Mouse (Mus musculus) intestine, embryonic 15.5 days (tissue): ENCODE data around the gene Olfr478. TPM values are rescaled to one million over a fixed set of nuclear protein-coding genes. Genes with fewer than 3 reads are reported as not detected.
"Not testable (repeated sequence)": the region's sequence is repeated elsewhere in the genome, so short reads cannot be mapped to it uniquely, and the experiment has no call there.

Experiments
- ATAC-seq: fragments of 200-750 bp; cut with Nextera tagmentation; 2 replicates; pipeline ENCODE4 v1.8.0; 2017; ENCODE audit warnings: moderate TSS enrichment, moderate library complexity
- H3K27ac ChIP-seq: fragments of 300-500 bp; sonication (generic); 2 replicates; pipeline ENCODE4 v1.5.1; 2015; ENCODE audit warnings: mild to moderate bottlenecking, inconsistent platforms
- H3K27me3 ChIP-seq: fragments of 300-500 bp; sonication (generic); replicated peaks from 2 replicates; pipeline ENCODE4 v1.6.1; 2015; ENCODE audit warnings: inconsistent platforms
- H3K36me3 ChIP-seq: fragments of 300-500 bp; sonication (generic); 2 replicates; pipeline ENCODE4 v1.6.1; 2015; ENCODE audit warnings: inconsistent platforms
- H3K4me1 ChIP-seq: fragments of 300-500 bp; sonication (generic); replicated peaks from 2 replicates; pipeline ENCODE4 v1.6.1; 2015; ENCODE audit warnings: inconsistent platforms
- H3K4me2 ChIP-seq: fragments of 300-500 bp; sonication (generic); replicated peaks from 2 replicates; pipeline ENCODE4 v1.6.1; 2015; ENCODE audit warnings: mild to moderate bottlenecking, inconsistent platforms
- H3K4me3 ChIP-seq: fragments of 300-500 bp; sonication (generic); replicated peaks from 2 replicates; pipeline ENCODE4 v1.5.1; 2015; ENCODE audit warnings: inconsistent platforms
- H3K9ac ChIP-seq: fragments of 300-500 bp; sonication (generic); 2 replicates; pipeline ENCODE4 v1.6.1; 2015; ENCODE audit warnings: inconsistent platforms
- H3K9me3 ChIP-seq: fragments of 300-500 bp; sonication (generic); 2 replicates; pipeline ENCODE4 v1.6.1; 2016; ENCODE audit warnings: inconsistent platforms
- WGBS: fragments of 180-500 bp; shearing (Covaris S2); methylation state at CpG from one replicate; pipeline ENCODE4 v1.1.7; 2015; 5-methylcytosine and 5-hydroxymethylcytosine counted together
- polyA plus RNA-seq: library from polyadenylated mRNA; unstranded; fragments of >200 nt; fragmentation: Nextera tagmentation; extraction: Ambion mirVana; gene quantifications from 2 replicates; pipeline ENCODE4 v1.2.1, GENCODE M21; 2015

The Olfr478 gene
- polyA plus RNA-seq, result not detected in 2 replicates

GRCm38 (mm10) chr7:108033889-108034288 is at the start of gene Olfr478:
Gene Olfr478 (minus strand): TSS chr7:108033989.
- H3K27me3 ChIP-seq, result no peaks in the 10 kb centered on the region
- H3K9me3 ChIP-seq, result no peaks in the 10 kb centered on the region
- H3K9ac ChIP-seq, result no peak within 1 kb of the TSS
- H3K36me3 ChIP-seq, result no peaks in the 10 kb centered on the region
- 76% methylated on average over 3 of the region's 3 CpGs for WGBS
- no peak for ATAC-seq
- H3K4me2 ChIP-seq, result no peak within 1 kb of the TSS
- H3K27ac ChIP-seq, result no peak within 1 kb of the TSS
- H3K4me1 ChIP-seq, result no peaks in the 10 kb centered on the region
- no peak within 1 kb of the TSS for H3K4me3 ChIP-seq

GRCm38 (mm10) chr7:108079555-108079954 is 45.8 kb upstream of the Olfr478 start, which contains the start of gene Olfr481:
Gene Olfr481 (plus strand): TSS chr7:108079855.
- Histone ChIP-seq H3K4me3 (no peak within 1 kb of the TSS), H3K9ac (no peak within 1 kb of the TSS), H3K4me2 (no peak within 1 kb of the TSS), H3K9me3 (no peaks in the 10 kb centered on the region), H3K4me1 (no peaks in the 10 kb centered on the region), H3K27ac (no peak within 1 kb of the TSS), H3K36me3 (no peaks in the 10 kb centered on the region), H3K27me3 (no peaks in the 10 kb centered on the region)
- no peak for ATAC-seq

- Histone ChIP-seq H3K36me3 (no peaks in the 10 kb centered on the region), H3K4me2 (no peak within 1 kb of the TSS), H3K27ac (no peak within 1 kb of the TSS), H3K4me1 (no peaks in the 10 kb centered on the region), H3K9ac (no peak within 1 kb of the TSS), H3K9me3 (no peaks in the 10 kb centered on the region), H3K4me3 (no peak within 1 kb of the TSS), H3K27me3 (no peaks in the 10 kb centered on the region)
- 69% methylated on average over 1 of the region's 1 CpGs for WGBS
- no peak for ATAC-seq
Observed at GRCm38 (mm10) chr7:108067246-108067645, 33.5 kb upstream of the Olfr478 start, which contains the start of gene Olfr480. Gene Olfr480 (minus strand): TSS chr7:108067346.

GRCm38 (mm10) chr7:108050393-108050792 is 16.6 kb upstream of the Olfr478 start, which contains the start of gene Olfr479:
Gene Olfr479 (plus strand): TSS chr7:108050693.
- no peak within 1 kb of the TSS for H3K4me3 ChIP-seq
- H3K27ac ChIP-seq, result no peak within 1 kb of the TSS
- no peak for ATAC-seq
- no peaks in the 10 kb centered on the region for H3K9me3 ChIP-seq
- no peak within 1 kb of the TSS for H3K4me2 ChIP-seq
- H3K9ac ChIP-seq, result no peak within 1 kb of the TSS
- H3K27me3 ChIP-seq, result no peaks in the 10 kb centered on the region
- no peaks in the 10 kb centered on the region for H3K36me3 ChIP-seq
- WGBS, result 82% methylated on average over 2 of the region's 2 CpGs
- H3K4me1 ChIP-seq, result no peaks in the 10 kb centered on the region

- H3K4me1 ChIP-seq, H3K27me3 ChIP-seq, ATAC-seq, H3K4me2 ChIP-seq, H3K27ac ChIP-seq, H3K36me3 ChIP-seq, H3K4me3 ChIP-seq, H3K9ac ChIP-seq, H3K9me3 ChIP-seq: not testable (repeated sequence)
Observed at GRCm38 (mm10) chr7:108014256-108014655, 19.5 kb downstream of the Olfr478 start.

- no peak for ATAC-seq
- no peak within 1 kb of the TSS for H3K4me3 ChIP-seq
- no peak within 1 kb of the TSS for H3K4me2 ChIP-seq
- H3K27me3 ChIP-seq, result no peaks in the 10 kb centered on the region
- WGBS, result 78% methylated on average over 2 of the region's 2 CpGs
- no peaks in the 10 kb centered on the region for H3K36me3 ChIP-seq
- no peak within 1 kb of the TSS for H3K9ac ChIP-seq
- no peaks in the 10 kb centered on the region for H3K4me1 ChIP-seq
- no peak within 1 kb of the TSS for H3K27ac ChIP-seq
- no peaks in the 10 kb centered on the region for H3K9me3 ChIP-seq
Observed at GRCm38 (mm10) chr7:107986393-107986792, 47.4 kb downstream of the Olfr478 start, which contains the start of gene Olfr477. Gene Olfr477 (plus strand): TSS chr7:107986693.

Other genes starting within 250 kb of the Olfr478 start
- gene Ovch2, start 232.8 kb downstream of the Olfr478 start, polyA plus RNA-seq, result not detected in 2 replicates
- gene Olfr467, start 221.7 kb downstream of the Olfr478 start, polyA plus RNA-seq, result not detected in 2 replicates
- gene Olfr469, start 208.4 kb downstream of the Olfr478 start, polyA plus RNA-seq, result not detected in 2 replicates
- not detected in 2 replicates for gene Olfr470, start 186.5 kb downstream of the Olfr478 start, polyA plus RNA-seq
- not detected in 2 replicates for gene Olfr472, start 136.1 kb downstream of the Olfr478 start, polyA plus RNA-seq
- not detected in 2 replicates for gene Olfr473, start 103.5 kb downstream of the Olfr478 start, polyA plus RNA-seq
- not detected in 2 replicates for gene Olfr474, start 79.3 kb downstream of the Olfr478 start, polyA plus RNA-seq
- not detected in 2 replicates for gene Olfr476, start 69.2 kb downstream of the Olfr478 start, polyA plus RNA-seq
- not detected in 2 replicates for gene Olfr477, start 47.3 kb downstream of the Olfr478 start, polyA plus RNA-seq
- gene Olfr479, start 16.7 kb upstream of the Olfr478 start, polyA plus RNA-seq, result not detected in 2 replicates
- gene Olfr480, start 33.4 kb upstream of the Olfr478 start, polyA plus RNA-seq, result not detected in 2 replicates
- not detected in 2 replicates for gene Olfr481, start 45.9 kb upstream of the Olfr478 start, polyA plus RNA-seq
- gene Olfr482, start 63.6 kb upstream of the Olfr478 start, polyA plus RNA-seq, result 0.09 TPM in 1 of 2 replicates, not detected in the other
- not detected in 2 replicates for gene Olfr483, start 66.9 kb upstream of the Olfr478 start, polyA plus RNA-seq
- not detected in 2 replicates for gene Olfr484, start 93.5 kb upstream of the Olfr478 start, polyA plus RNA-seq
- gene Olfr485, start 125.9 kb upstream of the Olfr478 start, polyA plus RNA-seq, result not detected in 2 replicates
- gene Olfr486, start 138.8 kb upstream of the Olfr478 start, polyA plus RNA-seq, result not detected in 2 replicates
- not detected in 2 replicates for gene Olfr487, start 180.6 kb upstream of the Olfr478 start, polyA plus RNA-seq
- gene Olfr488, start 224.4 kb upstream of the Olfr478 start, polyA plus RNA-seq, result not detected in 2 replicates